Mouse (Mus musculus): Measurements from ENCODE around the gene Scarb1.

The Scarb1 gene

GRCm38 (mm10) chr5:125340547-125341262, at the start of gene Scarb1:
Gene Scarb1, minus strand, starts transcription at chr5:125341094.
- peak; percentile 99 for DNase-seq

GRCm38 (mm10) chr5:125389579-125390441, 48.9 kb upstream of the Scarb1 start, which contains the start of gene Ubc:
Gene Ubc, minus strand, starts transcription at chr5:125390202.
- peak; percentile 99 for DNase-seq

- peak; percentile 99 for DNase-seq
Observed at GRCm38 (mm10) chr5:125389131-125389578, 48.3 kb upstream of the Scarb1 start, which contains the start of gene Gm10382. Gene Gm10382, plus strand, starts transcription at chr5:125389322.

GRCm38 (mm10) chr5:125388358-125389092, 47.6 kb upstream of the Scarb1 start:
- DNase-seq = no peak

- peak; percentile 93 for DNase-seq
Observed at GRCm38 (mm10) chr5:125387295-125387694, 46.4 kb upstream of the Scarb1 start.

- DNase-seq = no peak
Observed at GRCm38 (mm10) chr5:125385215-125385940, 44.5 kb upstream of the Scarb1 start.

- peak; percentile 78 for DNase-seq
Observed at GRCm38 (mm10) chr5:125384512-125385214, 43.8 kb upstream of the Scarb1 start.

GRCm38 (mm10) chr5:125383637-125384420, 42.9 kb upstream of the Scarb1 start:
- DNase-seq = no peak

GRCm38 (mm10) chr5:125382673-125383558, 42.0 kb upstream of the Scarb1 start:
- DNase-seq = peak; percentile 96

- peak; percentile 89 for DNase-seq
Observed at GRCm38 (mm10) chr5:125381954-125382672, 41.2 kb upstream of the Scarb1 start.

- DNase-seq = peak; percentile 68
Observed at GRCm38 (mm10) chr5:125378919-125379318, 38.0 kb upstream of the Scarb1 start.

GRCm38 (mm10) chr5:125377214-125377613, 36.3 kb upstream of the Scarb1 start:
- no peak for DNase-seq

- DNase-seq = no peak
Observed at GRCm38 (mm10) chr5:125375871-125376270, 35.0 kb upstream of the Scarb1 start.

GRCm38 (mm10) chr5:125372027-125372426, 31.1 kb upstream of the Scarb1 start:
- no peak for DNase-seq

GRCm38 (mm10) chr5:125370950-125371693, 30.2 kb upstream of the Scarb1 start:
- DNase-seq = no peak

- peak; percentile 89 for DNase-seq
Observed at GRCm38 (mm10) chr5:125368568-125368967, 27.7 kb upstream of the Scarb1 start.

GRCm38 (mm10) chr5:125368156-125368555, 27.3 kb upstream of the Scarb1 start:
- no peak for DNase-seq

- DNase-seq = no peak
Observed at GRCm38 (mm10) chr5:125364851-125365429, 24.0 kb upstream of the Scarb1 start.

All from heart, adult 11 months (tissue).